ENCODE assay signal across 26 mouse cellular contexts in genomic region chr8:10418013-10418412, GRCm38 (mm10).
"Had no signal": no experiment of that assay in that cellular context is flagged by ENCODE, and none has a peak within 500 bp of the region (broad histone marks: within the 10 kb centered on the region; RNA-seq: fewer than 3 reads in every experiment).

No protein-coding gene starts in this region.

- H3K4me3 ChIP-seq: embryonic facial prominence, embryonic 10.5 days; embryonic facial prominence, embryonic 12.5 days; embryonic facial prominence, embryonic 13.5 days; embryonic facial prominence, embryonic 15.5 days; erythroblast, embryonic 14.5 days; forebrain, embryonic 10.5 days; forebrain, embryonic 12.5 days; forebrain, embryonic 13.5 days; forebrain, embryonic 15.5 days; gastrocnemius, adult 2 months; heart, adult 2 months had no signal

- H3K27me3 ChIP-seq: embryonic facial prominence, embryonic 12.5 days; forebrain, embryonic 12.5 days; forebrain, embryonic 13.5 days; forebrain, embryonic 15.5 days had no signal

- H3K9me3 ChIP-seq: embryonic facial prominence, embryonic 10.5 days; embryonic facial prominence, embryonic 12.5 days; embryonic facial prominence, embryonic 15.5 days; forebrain, embryonic 12.5 days; forebrain, embryonic 13.5 days; forebrain, embryonic 15.5 days had no signal

- H3K4me1 ChIP-seq: embryonic facial prominence, embryonic 12.5 days; embryonic facial prominence, embryonic 15.5 days had no signal

- H3K36me3 ChIP-seq: embryonic facial prominence, embryonic 10.5 days; embryonic facial prominence, embryonic 12.5 days; embryonic facial prominence, embryonic 13.5 days; embryonic facial prominence, embryonic 15.5 days; forebrain, embryonic 10.5 days; forebrain, embryonic 12.5 days; forebrain, embryonic 15.5 days had no signal

- H3K27ac ChIP-seq: embryonic facial prominence, embryonic 10.5 days; embryonic facial prominence, embryonic 12.5 days; embryonic facial prominence, embryonic 13.5 days; embryonic facial prominence, embryonic 15.5 days; forebrain, embryonic 10.5 days; forebrain, embryonic 12.5 days; gastrocnemius, adult 2 months; heart, adult 2 months had no signal

- DNase-seq: cerebellum, adult 2 months; cerebellum, adult 8-10 months; cerebellum, adult 9-10 months; cerebellum, adult 9-11 months; cerebellum, postnatal 10 days; cerebellum, postnatal 14 days; cerebellum, postnatal 25 days; cerebellum, postnatal 36 days; embryo, embryonic 11 days; forebrain, postnatal 0 days; gastrocnemius, adult 2 months; gastrocnemius, postnatal 10 days; gastrocnemius, postnatal 14 days; gastrocnemius, postnatal 25 days; gastrocnemius, postnatal 36 days; heart, adult 18-20 months; heart, adult 2 months had no signal
